Mouse (Mus musculus): ENCODE measurements at regions not wholly inside any gene's neighbourhood (a gene's known extent, or its start where the extent isn't known, plus 50 kb on each side); places are given as distances from the start of the nearest gene placed in this dataset.

- no peak for DNase-seq (ENCODE audit: low spot score in 2 of 2)
Observed at GRCm38 (mm10) chr19:56172454-56172853, 114.5 kb upstream of the Habp2 start.

DNA sequence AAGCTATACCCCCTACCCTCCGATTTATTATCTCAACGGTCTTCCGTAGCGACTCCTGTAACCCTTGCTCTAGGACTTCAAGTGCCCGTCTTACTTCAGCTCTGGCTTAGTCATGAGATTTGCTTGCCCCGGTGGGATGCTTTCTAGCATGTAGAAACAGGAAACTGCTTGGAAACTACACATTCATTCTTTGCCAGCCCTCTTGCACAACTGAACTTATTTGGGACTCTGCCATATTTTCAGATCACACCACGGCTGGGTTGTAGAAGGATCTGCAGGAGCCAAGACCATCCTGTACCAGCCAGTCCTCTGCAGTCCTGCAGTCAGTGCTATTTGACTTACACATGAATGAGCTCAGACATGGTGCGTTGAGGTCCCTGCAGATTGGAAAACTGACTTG lies 110.9 kb upstream of the Habp2 start:
- no peak for DNase-seq (ENCODE audit: low spot score in 2 of 2)

DNA sequence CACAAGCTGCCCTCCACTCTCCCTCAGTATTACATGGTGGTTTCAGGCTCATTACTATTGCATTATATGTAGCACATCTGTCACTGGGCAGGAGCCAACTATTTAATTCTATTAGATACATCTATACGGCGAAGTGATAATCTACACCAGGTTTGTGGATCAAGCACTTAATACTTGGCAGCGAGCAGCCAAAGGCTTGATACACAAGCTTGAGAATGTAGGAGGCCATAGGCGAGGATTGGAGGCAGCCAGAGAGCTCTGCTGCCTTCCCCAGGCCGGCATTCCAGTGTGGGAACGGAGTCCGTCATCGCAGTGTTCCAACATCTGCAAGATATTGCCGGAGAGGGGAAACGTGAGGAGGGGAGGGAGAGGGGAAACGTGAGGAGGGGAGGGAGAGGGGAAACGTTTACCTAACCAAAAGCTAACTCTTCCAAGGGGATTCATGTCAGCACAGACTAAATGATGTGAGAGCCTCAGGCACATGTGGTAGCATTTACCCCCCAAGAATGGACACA lies 109.6 kb upstream of the Habp2 start:
- DNase-seq (ENCODE audit: low spot score in 2 of 2), result no peak

DNA sequence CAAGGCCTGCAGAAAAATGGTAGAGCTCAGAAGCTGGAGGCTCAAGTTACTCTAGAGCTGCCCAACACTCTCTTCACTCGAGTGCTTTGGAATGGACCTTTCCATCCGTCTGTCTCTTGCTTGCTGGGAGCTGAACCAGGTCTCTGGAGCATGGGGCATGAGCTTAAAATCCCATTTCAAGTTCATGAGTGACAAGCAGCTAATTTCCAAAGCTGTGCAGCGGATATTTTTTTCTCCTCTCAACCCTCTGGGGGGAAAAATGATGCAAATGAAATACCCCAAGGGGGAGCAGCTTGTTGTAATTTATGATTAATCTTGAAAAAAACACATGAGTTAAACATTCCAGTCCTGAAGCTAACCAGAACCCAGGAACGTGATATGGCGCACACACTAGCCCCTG lies 101.2 kb upstream of the Habp2 start:
- DNase-seq (ENCODE audit: low spot score in 2 of 2), result no peak

GRCm38 (mm10) chr19:56189185-56189584 lies 97.8 kb upstream of the Habp2 start:
- no peak for DNase-seq (ENCODE audit: low spot score in 2 of 2)

DNA sequence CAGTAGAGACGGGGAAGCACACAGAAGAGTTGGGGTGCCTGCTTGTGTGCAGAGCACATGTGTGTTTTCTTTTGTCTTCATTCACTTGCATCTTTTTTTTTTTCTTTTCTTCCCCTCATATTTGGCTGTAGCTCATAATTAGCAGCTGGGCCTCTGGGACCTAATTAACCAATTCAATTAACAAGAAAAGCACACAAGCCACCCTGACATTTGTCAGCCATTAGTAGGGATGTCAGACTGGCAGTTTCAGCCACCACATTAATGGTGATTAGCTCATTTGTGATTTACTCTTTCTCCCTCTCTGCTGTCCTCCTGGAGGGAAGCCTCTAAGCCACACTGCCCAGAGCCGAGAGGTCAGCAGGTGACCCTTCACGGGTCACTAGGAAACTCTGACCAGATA lies 96.7 kb upstream of the Habp2 start:
- no peak for DNase-seq (ENCODE audit: low spot score in 2 of 2)

GRCm38 (mm10) chr19:56198474-56199236 lies 88.3 kb upstream of the Habp2 start:
- DNase-seq (ENCODE audit: low spot score in 2 of 2), result no peak

- no peak for DNase-seq (ENCODE audit: low spot score in 2 of 2)
Observed at GRCm38 (mm10) chr19:56199401-56200150, 87.4 kb upstream of the Habp2 start.

DNA sequence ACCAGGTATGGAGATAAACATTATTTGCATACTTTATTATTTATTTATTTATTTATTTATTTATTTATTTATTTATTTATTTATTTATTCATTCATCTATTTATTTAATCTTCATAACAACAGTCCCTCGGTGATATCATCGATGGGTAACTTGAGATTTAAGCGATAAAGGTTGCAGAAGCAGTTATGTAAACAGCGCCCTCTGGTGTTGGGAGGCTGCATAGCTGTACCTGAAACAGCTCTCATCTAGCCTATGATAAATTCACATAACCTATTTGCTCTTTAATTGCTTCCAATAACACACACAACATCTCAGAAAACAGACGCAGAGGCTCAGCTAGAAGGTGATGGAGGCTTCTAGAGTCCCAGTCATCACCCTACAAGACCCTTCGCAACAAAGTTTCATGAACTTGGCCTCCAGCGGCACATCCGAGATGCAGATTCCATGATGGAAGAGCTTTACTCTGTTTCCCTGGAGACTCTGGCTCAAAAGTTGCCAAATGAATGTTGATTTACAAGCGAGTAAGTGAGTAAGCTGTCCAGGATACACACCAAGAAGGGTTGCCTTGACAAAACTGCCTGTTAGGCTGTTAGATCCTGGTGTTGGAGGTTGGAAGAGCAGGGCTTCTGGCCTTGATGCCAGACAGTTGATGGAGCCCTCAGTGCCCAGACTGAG lies 85.8 kb upstream of the Habp2 start:
- DNase-seq (ENCODE audit: low spot score in 2 of 2), result no peak

- DNase-seq (ENCODE audit: low spot score in 2 of 2), result peak in 1 of 2 experiments; percentile 13
Observed at GRCm38 (mm10) chr19:56201738-56202480, 85.0 kb upstream of the Habp2 start.

GRCm38 (mm10) chr19:56202481-56203130 lies 84.3 kb upstream of the Habp2 start:
- no peak for DNase-seq (ENCODE audit: low spot score in 2 of 2)

DNA sequence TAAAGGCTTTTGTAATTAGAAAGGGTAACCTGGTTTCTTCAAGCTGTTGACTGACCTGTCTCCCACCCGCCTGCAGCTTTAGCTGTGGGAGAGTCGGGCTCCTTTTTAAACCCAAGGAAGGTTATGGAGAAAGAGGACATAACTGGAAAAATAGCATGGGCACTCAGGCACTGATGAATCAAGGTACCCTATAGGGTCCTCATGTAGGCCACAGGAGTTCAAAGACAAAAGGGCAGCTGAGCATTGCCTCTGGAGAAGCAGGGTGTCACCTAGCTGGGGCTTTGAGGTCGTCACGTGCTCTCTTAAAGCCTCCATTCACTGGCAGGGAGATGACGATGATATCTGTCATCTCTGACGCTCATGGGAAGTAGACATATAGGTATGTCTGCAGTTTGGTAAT lies 68.4 kb upstream of the Habp2 start:
- no peak for DNase-seq (ENCODE audit: low spot score in 2 of 2)

DNA sequence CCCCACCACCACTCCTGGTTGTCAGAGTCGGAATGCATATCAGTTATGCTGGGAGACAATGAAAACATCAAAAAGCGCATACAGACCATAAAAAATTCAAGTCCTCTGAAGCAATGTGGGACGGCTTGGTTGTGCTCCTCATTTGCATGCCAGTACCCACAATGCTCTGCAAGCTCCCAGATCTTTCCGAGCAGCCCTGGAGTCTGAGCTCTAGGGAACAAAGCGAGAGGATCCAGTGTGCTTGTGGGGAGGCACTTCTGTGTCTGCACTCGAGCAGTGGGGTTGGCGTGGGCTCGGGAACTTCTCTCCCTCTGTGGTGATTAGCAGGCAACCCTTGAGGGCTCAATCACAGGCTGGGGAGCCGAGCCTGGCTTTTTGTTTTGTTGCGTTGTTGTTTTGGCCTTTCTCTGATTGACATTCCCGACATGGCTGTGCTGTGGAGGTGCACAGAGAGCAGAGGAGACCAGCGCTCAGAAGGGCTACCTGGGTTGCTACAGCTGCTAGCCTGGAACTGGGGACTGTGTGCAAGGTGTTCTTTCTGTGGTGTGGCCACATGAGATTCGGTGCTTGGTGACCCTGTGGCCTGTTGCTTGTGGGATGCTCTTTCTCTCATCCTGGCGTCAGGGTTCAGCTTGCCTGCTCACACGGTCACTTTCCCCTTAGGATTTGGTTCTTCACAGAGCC lies 66.1 kb upstream of the Habp2 start:
- no peak for DNase-seq (ENCODE audit: low spot score in 2 of 2)

DNA sequence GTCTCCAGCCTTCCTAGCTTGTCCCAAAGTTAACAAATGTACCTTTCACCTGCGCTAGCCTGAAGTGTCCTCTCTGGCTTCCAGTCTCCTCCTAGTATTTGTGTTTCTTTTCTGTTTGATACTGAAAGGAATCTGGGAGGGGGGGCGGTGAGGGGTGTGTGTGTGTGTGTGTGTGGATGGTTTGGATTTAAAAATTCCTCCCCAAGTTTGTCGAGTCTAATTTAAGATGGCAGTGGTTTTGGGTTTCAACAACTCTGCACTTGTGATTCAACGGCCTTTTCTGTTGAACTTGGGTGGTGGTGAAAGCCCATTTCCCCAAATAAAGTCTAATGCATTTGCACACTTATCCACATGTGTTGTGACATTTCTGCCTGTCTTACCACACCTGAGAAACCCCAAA lies 64.4 kb upstream of the Habp2 start:
- DNase-seq (ENCODE audit: low spot score in 2 of 2), result no peak

DNA sequence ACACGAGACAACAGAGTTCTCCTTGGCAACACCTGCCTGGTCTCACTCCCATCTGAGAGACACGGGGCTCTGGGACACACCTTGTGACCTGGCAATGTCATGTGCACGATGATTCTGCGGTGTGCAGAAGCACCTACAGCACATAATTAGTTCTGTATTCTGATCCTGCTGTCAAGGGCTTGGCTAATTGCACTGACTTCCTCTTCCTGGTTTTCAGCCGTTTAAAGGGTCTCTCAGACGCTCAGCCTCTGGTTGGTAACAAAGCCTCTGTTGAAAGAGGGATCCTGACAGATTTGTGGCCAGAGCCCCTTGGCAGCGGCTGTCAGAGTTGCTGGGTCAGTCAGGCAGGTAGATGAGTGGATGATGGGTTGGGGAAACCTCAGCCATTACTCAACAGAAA lies 61.9 kb upstream of the Habp2 start:
- DNase-seq (ENCODE audit: low spot score in 2 of 2), result no peak

DNA sequence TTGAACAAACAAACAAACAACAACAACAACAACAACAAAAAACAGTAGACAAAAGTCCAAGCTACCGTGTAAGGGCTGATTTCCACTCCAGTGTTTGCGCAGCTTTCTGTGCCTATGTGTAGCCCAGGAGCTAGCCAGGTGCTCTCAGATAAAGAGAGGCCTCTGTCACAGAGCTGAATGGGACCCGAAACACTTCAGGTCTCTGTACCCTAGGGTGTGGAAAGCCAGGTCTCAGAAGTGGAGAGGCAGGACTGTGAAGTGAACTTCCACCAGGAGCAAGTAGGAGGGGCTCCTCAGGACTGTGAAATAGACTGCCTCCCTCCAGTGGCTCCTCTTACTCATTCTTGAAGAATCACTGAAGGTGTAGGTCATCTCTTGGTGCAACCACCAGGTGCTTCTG lies 61.4 kb upstream of the Habp2 start:
- no peak for DNase-seq (ENCODE audit: low spot score in 2 of 2)

- no peak for DNase-seq (ENCODE audit: low spot score in 2 of 2)
Observed at GRCm38 (mm10) chr19:56228586-56228985, 58.4 kb upstream of the Habp2 start.

GRCm38 (mm10) chr19:56231430-56231829 lies 55.5 kb upstream of the Habp2 start:
- no peak for DNase-seq (ENCODE audit: low spot score in 2 of 2)

DNA sequence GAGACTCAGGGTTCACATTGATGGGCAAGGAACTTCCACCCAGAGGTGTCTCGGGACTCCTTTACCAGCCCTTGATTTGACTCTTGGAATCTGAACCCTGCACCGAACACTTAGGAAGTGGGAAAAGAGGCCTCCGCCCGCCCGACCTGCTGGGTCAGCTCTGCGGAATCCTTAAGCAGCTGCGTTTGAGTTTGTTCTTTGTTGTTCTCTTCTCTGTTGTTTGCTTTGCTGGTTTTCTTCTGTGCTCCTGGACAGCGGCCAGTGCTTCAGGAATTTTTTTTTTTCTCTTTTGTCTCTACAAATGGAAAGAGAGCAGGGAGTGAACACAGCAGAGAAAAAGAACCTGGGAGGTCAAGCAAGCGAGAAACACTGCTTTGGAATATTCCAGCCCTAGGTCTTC lies 55.1 kb upstream of the Habp2 start:
- no peak for DNase-seq (ENCODE audit: low spot score in 2 of 2)

DNA sequence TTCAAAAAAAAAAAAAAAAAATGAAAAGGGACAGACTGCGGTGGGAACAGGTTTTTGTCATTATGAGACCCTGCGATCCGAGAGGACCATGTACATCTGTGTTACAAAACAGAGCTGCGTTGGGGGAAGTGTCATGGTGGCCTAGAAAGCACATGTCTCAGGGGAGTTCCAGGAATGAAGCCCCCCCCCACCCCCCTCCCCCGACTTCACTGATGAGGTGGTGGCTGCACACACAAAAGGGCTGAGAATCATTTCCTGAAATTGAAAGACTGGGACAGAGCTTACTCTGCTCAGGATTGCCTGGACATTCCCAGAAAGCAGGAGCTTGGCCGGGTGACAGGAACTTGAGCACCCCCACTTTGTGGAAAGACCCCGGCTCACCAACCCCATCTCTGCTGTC lies 54.7 kb upstream of the Habp2 start:
- no peak for DNase-seq (ENCODE audit: low spot score in 2 of 2)
